Mouse (Mus musculus): ENCODE results near the gene Slc7a7.

DNA sequence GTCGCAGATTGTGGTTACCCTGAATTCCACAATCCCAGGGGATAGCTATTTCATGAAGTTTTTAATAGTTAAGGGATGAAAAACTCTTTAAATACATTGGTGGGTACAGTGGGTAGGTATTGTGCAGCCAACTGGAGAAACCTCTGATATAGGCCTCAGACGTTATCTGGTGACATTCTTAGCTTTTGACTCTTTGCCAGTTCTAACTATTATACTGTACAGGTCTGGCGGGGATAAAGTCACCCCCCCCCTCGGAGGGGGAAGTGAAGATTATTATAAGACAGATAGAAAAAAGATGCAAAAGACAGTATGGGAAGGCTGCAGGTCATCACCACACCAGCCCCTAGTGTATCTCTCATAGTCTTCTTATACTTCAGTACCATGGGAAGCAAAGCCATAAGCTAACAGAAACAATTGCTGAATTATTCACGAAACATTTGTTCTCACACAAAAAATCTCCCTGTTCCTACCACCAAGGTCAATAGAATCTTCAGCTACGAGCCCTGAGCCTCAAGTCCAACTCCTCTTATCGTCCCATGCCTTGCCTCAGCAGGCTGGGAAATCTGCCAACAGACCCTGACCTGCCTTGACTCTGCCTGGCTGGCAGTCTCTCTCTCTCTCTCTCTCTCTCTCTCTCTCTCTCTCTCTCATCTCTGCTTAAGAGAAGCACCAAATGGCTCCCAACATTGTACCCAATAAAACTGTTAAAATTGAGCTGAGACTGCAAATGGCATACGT is 84.0 kb downstream of the Slc7a7 start:
- TF ChIP-seq ZNF384 (IDR thresholded peaks at IDR 0.05; ENCODE audit: low read depth, low read length) (no peak), HCFC1 (IDR thresholded peaks at IDR 0.05; ENCODE audit: borderline replicate concordance, insufficient read depth, low read length) (no peak)
